Mouse (Mus musculus): ENCODE measurements around the gene Hmbs. TPM values are rescaled to one million over a fixed set of nuclear protein-coding genes. Genes with fewer than 3 reads are reported as not detected.

Gene Hmbs
- 79.9 TPM for polyA plus RNA-seq (2015; fragmentation: Illumina TruSeq; extraction: RNeasy Lipid Tissue Mini Kit (QIAGEN cat#74804); ENCODE audit: insufficient read depth, low replicate concordance)

GRCm38 (mm10) chr9:44343781-44344421 lies at the start of gene Hmbs:
TSS of gene Hmbs (minus strand) at chr9:44344228.

DNA sequence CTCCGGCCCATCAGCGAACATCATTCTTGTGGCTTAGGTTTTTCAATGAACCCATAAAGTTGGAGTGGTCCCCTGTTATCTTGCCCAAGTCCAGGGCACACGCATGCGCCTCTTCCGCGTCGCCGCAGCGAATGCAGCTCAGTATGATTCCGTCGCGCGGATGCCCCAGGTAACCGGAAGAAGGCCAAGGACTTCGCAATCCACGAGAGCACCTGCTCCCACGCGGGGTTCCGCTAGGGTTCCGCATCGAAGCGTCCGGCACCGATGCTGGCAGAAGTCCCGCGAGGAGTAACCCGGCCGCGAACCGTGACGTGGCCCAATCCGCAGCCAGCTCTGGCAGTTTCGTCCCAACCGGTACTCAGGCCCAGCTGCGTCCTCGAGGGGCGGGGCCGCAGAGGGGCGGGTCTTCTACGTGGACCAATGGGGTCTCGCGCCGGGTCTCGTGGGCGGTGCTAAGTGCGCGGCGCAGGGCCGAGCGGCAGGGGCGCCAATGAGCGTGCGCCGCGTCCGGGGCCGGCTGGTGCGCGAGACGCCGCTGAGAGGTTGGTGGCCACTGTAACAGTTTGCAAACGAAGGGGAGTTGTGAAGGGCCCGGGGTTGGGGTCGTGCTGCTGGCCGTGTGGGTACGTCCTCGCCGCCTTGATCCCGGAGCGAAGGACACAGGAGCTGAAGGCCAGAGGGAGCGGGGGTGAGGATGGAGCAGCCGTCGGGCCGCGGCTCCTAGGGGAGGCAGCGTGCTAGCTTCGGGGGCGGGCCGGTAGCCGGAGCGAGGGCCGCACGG lies 35.2 kb upstream of the Hmbs start, which contains the start of gene Hyou1:
Hyou1 (plus strand) TSS at position 437 of the 781 bp plus-strand sequence.

DNA sequence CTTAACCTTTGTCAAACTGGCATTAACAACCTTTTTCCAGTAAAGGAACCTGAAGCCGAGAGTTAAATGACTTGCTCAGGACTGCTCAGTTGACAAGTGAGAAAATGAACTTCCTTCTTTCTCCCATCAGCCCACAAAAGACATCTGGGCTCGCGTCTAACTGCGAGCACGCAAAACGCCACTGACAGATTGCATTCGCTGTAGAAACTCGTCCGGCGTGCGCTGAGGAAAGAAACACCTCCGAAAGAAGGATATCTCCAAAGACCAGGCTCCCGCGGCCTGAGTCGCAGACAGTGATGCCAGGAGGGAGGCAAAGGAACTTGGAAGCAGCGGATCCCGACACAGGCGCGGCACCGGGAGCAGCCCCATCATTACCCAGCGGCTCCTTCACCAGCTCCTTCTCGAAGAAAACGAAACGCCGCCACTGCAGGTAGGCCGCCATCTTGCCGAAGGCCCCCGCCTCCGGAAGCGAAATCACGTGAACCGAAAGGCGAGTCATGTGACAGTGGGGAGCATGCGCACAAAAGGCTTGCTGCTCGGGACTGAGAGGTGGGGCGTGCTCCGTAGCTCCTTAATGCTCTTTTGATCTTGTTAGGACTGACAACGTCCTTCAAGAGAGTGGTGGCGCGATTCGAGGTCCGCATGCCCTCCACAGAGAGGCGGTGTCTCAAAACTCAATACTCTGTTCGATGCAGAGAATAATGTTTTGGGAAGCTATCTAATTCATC lies 17.3 kb upstream of the Hmbs start, which contains the start of gene Vps11:
Vps11 (minus strand) TSS at position 481 of the 728 bp plus-strand sequence.

GRCm38 (mm10) chr9:44334396-44335330 lies 9.4 kb downstream of the Hmbs start, which contains the start of gene H2afx:
TSS of gene H2afx (plus strand) at chr9:44334694.

GRCm38 (mm10) chr9:44325768-44326370 lies 18.2 kb downstream of the Hmbs start, which contains the start of gene Dpagt1:
TSS of gene Dpagt1 (plus strand) at chr9:44326019.

DNA sequence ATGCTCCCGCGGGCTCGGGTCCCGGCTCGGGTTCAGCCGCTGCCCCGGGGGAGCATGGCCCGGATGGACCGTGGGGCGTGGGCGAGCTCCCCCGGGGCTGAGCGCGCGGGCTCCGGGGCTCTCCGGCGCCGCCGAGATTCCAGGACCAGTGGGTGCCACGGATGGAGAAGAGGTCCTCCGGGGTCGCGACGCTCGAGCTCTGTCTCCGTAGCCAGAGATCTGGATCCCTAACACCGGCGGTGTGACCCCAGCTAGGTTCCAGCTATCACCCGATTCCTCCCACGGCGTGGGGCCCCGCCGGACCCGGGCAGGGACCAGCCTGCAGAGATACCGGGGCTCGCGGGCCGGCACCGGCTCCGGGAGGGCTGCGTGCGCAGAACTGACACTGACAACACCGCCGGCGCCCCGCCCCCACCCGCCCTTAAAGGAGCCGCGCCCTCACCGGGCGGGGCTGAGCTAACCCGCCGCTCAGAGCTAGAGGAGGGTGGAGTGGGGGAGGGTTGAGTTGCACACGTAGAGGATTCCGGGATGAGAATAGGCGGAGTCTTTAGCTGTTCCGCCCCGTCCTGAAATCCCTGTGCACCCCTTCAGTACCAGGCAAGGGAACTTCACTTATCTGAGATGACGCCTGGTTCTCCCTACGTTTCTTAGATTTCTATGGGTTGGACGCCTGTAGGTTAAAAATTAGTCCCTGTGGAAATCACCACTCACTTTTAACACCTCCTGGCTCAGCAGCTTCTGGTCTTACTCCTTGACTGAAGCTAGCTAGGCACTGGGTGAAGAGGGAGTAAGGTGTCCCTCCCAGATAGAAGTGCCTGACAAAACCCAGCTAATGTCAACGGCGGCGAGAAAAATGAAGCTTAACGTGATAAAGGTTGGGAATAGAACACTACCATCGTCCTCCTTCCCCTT lies 23.9 kb downstream of the Hmbs start, which contains the start of gene C2cd2l:
C2cd2l (minus strand) TSS at position 399 of the 912 bp plus-strand sequence.

GRCm38 (mm10) chr9:44305466-44306079 lies 38.5 kb downstream of the Hmbs start, which contains the start of gene Hinfp:
TSS of gene Hinfp (minus strand) at chr9:44305671.

GRCm38 (mm10) chr9:44288076-44288958 lies 55.7 kb downstream of the Hmbs start, which contains the start of gene Abcg4:
TSS of gene Abcg4 (minus strand) at chr9:44288615.

Other genes starting within 250 kb of the Hmbs start
- gene Mfrp, start 242.5 kb downstream of the Hmbs start, polyA plus RNA-seq (2015; fragmentation: Illumina TruSeq; extraction: RNeasy Lipid Tissue Mini Kit (QIAGEN cat#74804); ENCODE audit: insufficient read depth, low replicate concordance), result not detected
- gene C1qtnf5, start 237.0 kb downstream of the Hmbs start, polyA plus RNA-seq (2015; fragmentation: Illumina TruSeq; extraction: RNeasy Lipid Tissue Mini Kit (QIAGEN cat#74804); ENCODE audit: insufficient read depth, low replicate concordance), result 1.6 TPM
- not detected for gene Gm49380, start 230.7 kb downstream of the Hmbs start, polyA plus RNA-seq (2015; fragmentation: Illumina TruSeq; extraction: RNeasy Lipid Tissue Mini Kit (QIAGEN cat#74804); ENCODE audit: insufficient read depth, low replicate concordance)
- gene Rnf26, start 230.7 kb downstream of the Hmbs start, polyA plus RNA-seq (2015; fragmentation: Illumina TruSeq; extraction: RNeasy Lipid Tissue Mini Kit (QIAGEN cat#74804); ENCODE audit: insufficient read depth, low replicate concordance), result 10.6 TPM
- 15.1 TPM for gene Mcam, start 209.8 kb downstream of the Hmbs start, polyA plus RNA-seq (2015; fragmentation: Illumina TruSeq; extraction: RNeasy Lipid Tissue Mini Kit (QIAGEN cat#74804); ENCODE audit: insufficient read depth, low replicate concordance)
- gene Cbl, start 110.2 kb downstream of the Hmbs start, polyA plus RNA-seq (2015; fragmentation: Illumina TruSeq; extraction: RNeasy Lipid Tissue Mini Kit (QIAGEN cat#74804); ENCODE audit: insufficient read depth, low replicate concordance), result 112 TPM
- gene Ccdc153, start 103.6 kb downstream of the Hmbs start, polyA plus RNA-seq (2015; fragmentation: Illumina TruSeq; extraction: RNeasy Lipid Tissue Mini Kit (QIAGEN cat#74804); ENCODE audit: insufficient read depth, low replicate concordance), result not detected
- gene Pdzd3, start 92.8 kb downstream of the Hmbs start, polyA plus RNA-seq (2015; fragmentation: Illumina TruSeq; extraction: RNeasy Lipid Tissue Mini Kit (QIAGEN cat#74804); ENCODE audit: insufficient read depth, low replicate concordance), result 0.10 TPM
- gene Nlrx1, start 75.6 kb downstream of the Hmbs start, polyA plus RNA-seq (2015; fragmentation: Illumina TruSeq; extraction: RNeasy Lipid Tissue Mini Kit (QIAGEN cat#74804); ENCODE audit: insufficient read depth, low replicate concordance), result 2.2 TPM
- gene Abcg4, start 55.6 kb downstream of the Hmbs start, polyA plus RNA-seq (2015; fragmentation: Illumina TruSeq; extraction: RNeasy Lipid Tissue Mini Kit (QIAGEN cat#74804); ENCODE audit: insufficient read depth, low replicate concordance), result 1.8 TPM
- gene Hinfp, start 38.6 kb downstream of the Hmbs start, polyA plus RNA-seq (2015; fragmentation: Illumina TruSeq; extraction: RNeasy Lipid Tissue Mini Kit (QIAGEN cat#74804); ENCODE audit: insufficient read depth, low replicate concordance), result 40.4 TPM
- gene C2cd2l, start 23.9 kb downstream of the Hmbs start, polyA plus RNA-seq (2015; fragmentation: Illumina TruSeq; extraction: RNeasy Lipid Tissue Mini Kit (QIAGEN cat#74804); ENCODE audit: insufficient read depth, low replicate concordance), result 5.9 TPM
- gene Dpagt1, start 18.2 kb downstream of the Hmbs start, polyA plus RNA-seq (2015; fragmentation: Illumina TruSeq; extraction: RNeasy Lipid Tissue Mini Kit (QIAGEN cat#74804); ENCODE audit: insufficient read depth, low replicate concordance), result 16.7 TPM
- 18.5 TPM for gene H2afx, start 9.5 kb downstream of the Hmbs start, polyA plus RNA-seq (2015; fragmentation: Illumina TruSeq; extraction: RNeasy Lipid Tissue Mini Kit (QIAGEN cat#74804); ENCODE audit: insufficient read depth, low replicate concordance)
- 50.6 TPM for gene Vps11, start 17.4 kb upstream of the Hmbs start, polyA plus RNA-seq (2015; fragmentation: Illumina TruSeq; extraction: RNeasy Lipid Tissue Mini Kit (QIAGEN cat#74804); ENCODE audit: insufficient read depth, low replicate concordance)
- gene Hyou1, start 35.3 kb upstream of the Hmbs start, polyA plus RNA-seq (2015; fragmentation: Illumina TruSeq; extraction: RNeasy Lipid Tissue Mini Kit (QIAGEN cat#74804); ENCODE audit: insufficient read depth, low replicate concordance), result 55.2 TPM
- 15.4 TPM for gene Slc37a4, start 52.6 kb upstream of the Hmbs start, polyA plus RNA-seq (2015; fragmentation: Illumina TruSeq; extraction: RNeasy Lipid Tissue Mini Kit (QIAGEN cat#74804); ENCODE audit: insufficient read depth, low replicate concordance)
- gene Rps25, start 62.9 kb upstream of the Hmbs start, polyA plus RNA-seq (2015; fragmentation: Illumina TruSeq; extraction: RNeasy Lipid Tissue Mini Kit (QIAGEN cat#74804); ENCODE audit: insufficient read depth, low replicate concordance), result 4,145 TPM
- gene Trappc4, start 63.4 kb upstream of the Hmbs start, polyA plus RNA-seq (2015; fragmentation: Illumina TruSeq; extraction: RNeasy Lipid Tissue Mini Kit (QIAGEN cat#74804); ENCODE audit: insufficient read depth, low replicate concordance), result 70.1 TPM
- 54.6 TPM for gene Ccdc84, start 74.3 kb upstream of the Hmbs start, polyA plus RNA-seq (2015; fragmentation: Illumina TruSeq; extraction: RNeasy Lipid Tissue Mini Kit (QIAGEN cat#74804); ENCODE audit: insufficient read depth, low replicate concordance)
- 0.65 TPM for gene Foxr1, start 96.9 kb upstream of the Hmbs start, polyA plus RNA-seq (2015; fragmentation: Illumina TruSeq; extraction: RNeasy Lipid Tissue Mini Kit (QIAGEN cat#74804); ENCODE audit: insufficient read depth, low replicate concordance)
- gene Upk2, start 110.7 kb upstream of the Hmbs start, polyA plus RNA-seq (2015; fragmentation: Illumina TruSeq; extraction: RNeasy Lipid Tissue Mini Kit (QIAGEN cat#74804); ENCODE audit: insufficient read depth, low replicate concordance), result not detected
- gene Bcl9l, start 138.6 kb upstream of the Hmbs start, polyA plus RNA-seq (2015; fragmentation: Illumina TruSeq; extraction: RNeasy Lipid Tissue Mini Kit (QIAGEN cat#74804); ENCODE audit: insufficient read depth, low replicate concordance), result 6.5 TPM
- gene Cxcr5, start 217.6 kb upstream of the Hmbs start, polyA plus RNA-seq (2015; fragmentation: Illumina TruSeq; extraction: RNeasy Lipid Tissue Mini Kit (QIAGEN cat#74804); ENCODE audit: insufficient read depth, low replicate concordance), result 193 TPM